Mouse (Mus musculus) liver, adult 2 months (tissue): ENCODE results near the gene Pdcl3.

Source experiments
- CTCF ChIP-seq: fragments of 200-500 bp; IDR thresholded peaks from 2 replicates; pipeline ENCODE4 v1.5.1; 2011; ENCODE audit warnings: low read depth, low read length, control low read depth
- POLR2A ChIP-seq: fragments of 200-500 bp; IDR thresholded peaks from 2 replicates; pipeline ENCODE4 v1.6.1; 2011; ENCODE audit warnings: low read length, control low read depth; ENCODE audit not compliant: insufficient read depth; ENCODE audit errors: extremely low read depth

GRCm38 (mm10) chr1:38988357-38988756 is 2.9 kb downstream of the Pdcl3 start:
- TF ChIP-seq CTCF, result no peak
- TF ChIP-seq POLR2A, result no peak
